Mouse (Mus musculus): ENCODE measurements around the gene Slc16a13.

DNA sequence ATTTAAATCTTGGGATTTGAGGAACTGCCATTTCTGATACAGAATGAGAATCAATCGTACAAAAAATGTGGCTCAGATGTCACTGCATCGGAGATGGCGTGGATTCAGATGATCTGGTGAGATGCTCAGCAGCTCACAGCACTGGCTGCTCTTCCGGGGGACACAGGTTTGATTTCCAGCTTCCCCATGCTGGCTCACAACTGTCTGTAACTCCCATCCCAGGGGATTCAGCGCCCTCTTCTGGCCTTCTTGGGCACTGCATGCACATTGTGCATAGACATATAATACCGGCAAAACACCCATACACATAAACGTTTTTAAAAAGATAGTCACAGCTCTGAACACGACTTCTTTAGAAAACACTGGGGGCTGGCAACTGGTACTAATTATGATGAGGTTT, 43.2 kb downstream of the Slc16a13 start:
- TF ChIP-seq CTCF (IDR thresholded peaks at IDR 0.05; ENCODE audit: low read depth) (peak; percentile 55), EP300 (IDR thresholded peaks at IDR 0.05; ENCODE audit: low read depth) (no peak)

Data from liver, postnatal 0 days (tissue).